Mouse (Mus musculus): ENCODE results near the gene Ank.
"Not testable (repeated sequence)": the region's sequence is repeated elsewhere in the genome, so short reads cannot be mapped to it uniquely, and the experiment has no call there.

Gene Ank

DNA sequence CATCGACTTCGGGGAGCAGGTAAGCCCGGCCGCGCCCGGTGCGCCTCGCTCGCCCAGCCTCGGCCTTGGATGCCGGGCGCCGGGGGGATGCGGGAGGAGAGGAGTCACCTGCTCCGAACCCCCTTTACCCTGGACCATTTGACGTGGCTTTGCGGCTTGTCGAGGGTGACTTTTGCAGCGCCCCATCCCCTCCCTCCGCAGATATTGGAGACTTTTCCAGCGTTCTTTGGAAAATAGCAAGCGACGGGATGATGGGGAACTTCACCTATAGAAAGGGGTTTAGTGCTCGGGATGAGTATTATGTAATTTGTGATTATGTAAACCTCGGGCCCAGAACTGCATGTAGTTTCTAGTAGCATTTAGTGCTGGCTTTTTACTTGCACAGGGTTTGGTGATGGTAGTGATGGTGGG, 609 bp downstream of the Ank start:
- in situ Hi-C loops (cut with MboI, MseI): no loop called here

DNA sequence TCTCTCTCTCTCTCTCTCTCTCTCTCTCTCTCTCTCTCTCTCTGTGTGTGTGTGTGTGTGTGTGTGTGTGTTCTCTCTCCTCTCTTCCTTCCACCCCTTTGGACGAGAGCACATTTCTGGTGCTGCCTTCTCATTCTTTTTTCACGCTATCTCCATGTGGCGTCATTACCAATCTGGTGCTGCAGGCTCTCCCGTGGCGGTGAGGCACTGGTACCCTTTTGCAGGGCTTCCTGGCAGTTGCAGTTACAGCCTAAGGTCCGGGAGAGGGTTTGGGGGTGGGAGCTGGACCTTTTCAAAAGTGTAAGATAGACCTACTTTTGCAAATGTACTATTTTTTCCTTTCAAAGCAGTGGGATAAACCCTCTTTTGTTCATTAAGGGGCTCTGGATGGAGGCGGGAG, 1.2 kb downstream of the Ank start:
- in situ Hi-C loops (cut with MboI, MseI): no loop called here

DNA sequence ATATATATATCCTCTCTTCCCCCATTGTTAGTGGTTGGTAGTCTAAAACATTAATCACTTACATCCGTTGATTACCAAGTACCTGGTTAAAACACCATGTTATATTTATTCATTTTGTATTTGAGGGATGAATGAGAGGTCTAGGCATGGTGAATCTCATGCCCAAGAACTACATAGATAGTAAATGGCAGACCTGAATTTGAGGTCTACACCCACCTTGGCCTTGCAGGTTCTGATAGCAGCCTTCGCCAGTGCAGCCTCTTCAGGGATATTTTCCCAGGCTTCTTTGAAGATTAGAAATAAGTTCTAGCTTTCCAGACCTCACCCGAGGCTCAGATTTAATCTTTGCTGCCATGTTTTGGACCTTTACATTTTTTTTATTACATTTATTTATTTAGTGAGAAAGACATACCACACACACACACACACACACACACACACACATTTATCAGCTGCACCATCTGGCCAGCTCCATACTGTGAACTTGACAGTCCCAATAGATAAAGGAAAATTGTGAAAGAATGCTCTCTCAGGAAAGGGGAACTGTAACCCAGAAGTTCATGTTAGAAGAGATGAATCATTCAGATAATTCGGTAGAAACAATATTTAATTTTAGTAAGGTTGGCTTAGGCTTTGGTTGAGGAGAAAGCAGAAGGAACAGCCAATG, 2.5 kb downstream of the Ank start:
- in situ Hi-C loops (cut with MboI, MseI): no loop called here

DNA sequence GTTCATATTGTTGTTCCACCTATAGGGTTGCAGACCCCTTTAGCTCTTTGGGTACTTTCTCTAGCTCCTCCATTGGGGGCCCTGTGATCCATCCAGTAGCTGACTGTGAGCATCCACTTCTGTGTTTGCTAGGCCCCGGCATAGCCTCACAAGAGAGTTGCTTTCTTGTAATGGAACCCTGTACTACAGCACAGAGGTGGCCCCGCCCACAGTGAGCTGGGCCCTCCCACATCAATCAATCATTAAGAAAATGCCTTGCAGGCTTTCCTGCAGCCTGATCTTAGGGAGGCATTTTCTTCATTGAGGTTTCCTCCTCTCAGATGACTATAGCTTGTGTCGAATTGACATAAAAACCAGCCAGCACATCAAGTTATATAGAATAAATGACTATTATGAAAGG, 3.9 kb downstream of the Ank start:
- in situ Hi-C loops (cut with MboI, MseI): not testable (repeated sequence)

DNA sequence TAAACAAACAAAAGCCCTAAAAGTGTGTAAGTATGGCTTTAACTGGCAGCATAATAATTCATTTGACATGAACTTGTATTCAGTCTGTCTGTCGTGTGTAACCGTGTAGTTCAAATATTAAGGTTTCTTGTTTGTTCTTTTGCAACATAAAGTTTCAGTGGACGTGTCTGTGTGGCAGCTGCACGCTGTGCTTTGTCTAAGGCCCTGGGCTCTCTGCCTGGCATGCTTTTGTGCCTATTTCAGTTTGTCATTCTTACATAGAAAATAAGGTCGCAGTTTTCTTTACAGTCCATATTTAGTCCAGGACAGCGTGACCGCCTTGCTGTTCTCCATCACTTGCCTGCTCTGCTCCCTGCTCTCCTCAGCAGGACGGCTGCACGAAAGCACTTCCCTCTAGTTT, 5.8 kb downstream of the Ank start:
- in situ Hi-C loops (cut with MboI, MseI): no loop called here

DNA sequence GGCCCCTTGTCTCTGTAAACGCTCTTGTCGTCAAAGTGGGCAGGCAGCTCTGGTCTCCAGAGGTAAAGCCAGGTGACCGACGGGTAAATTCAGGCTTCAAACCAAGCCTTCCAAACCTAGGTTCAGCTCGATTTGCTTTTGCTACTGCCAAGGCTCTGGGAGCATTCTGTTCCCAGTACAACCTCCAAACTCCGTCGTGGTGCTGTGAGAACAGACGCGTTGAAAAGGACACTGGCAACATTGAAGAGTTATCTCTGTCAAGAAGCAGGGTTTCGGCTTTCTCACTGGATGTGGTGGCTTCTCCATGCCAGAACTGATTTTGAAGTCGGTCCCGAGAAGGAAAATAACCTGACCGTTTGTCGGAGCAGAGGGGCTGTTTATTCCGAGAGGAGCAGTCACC, 9.5 kb downstream of the Ank start:
- in situ Hi-C loops (cut with MboI, MseI): no loop called here

DNA sequence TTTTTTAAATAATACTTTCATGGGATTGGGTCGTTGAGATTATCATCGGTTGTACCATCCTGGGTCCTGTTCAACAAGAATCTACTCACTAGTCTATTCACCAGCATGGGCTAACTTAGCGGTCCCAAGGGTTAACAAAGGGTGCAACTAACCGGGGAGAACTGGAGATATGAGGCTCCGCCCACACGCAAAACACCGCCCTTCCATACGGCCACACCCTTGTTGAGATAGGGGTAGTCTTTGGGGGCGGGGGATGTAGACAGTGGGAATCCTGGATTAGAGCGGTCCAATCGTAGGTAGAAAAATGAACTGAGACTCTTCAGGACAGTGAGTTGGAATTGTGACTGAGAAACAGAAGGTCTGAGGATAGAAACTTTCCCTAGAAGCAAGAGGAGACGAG, 10.2 kb downstream of the Ank start:
- in situ Hi-C loops (cut with MboI, MseI): no loop called here

DNA sequence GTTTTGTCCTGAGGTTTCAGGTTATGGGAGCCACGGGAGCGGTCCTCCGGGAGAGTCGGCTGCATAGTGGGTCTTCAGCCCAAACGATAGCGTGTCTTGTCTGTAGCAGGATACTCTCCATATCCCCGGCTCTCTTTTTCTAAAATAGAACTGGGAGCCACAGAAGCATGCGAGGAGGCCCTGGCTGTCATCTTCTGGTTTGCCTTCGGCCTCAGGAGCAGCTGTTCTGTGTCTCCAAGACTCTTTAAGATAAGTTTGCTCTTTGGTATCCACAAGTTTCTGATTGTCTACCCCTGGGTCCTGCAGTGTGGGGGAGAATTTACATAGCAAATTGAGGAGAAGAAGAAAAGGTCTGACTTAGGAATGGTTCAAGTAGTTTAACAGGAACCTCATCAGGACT, 10.7 kb downstream of the Ank start:
- in situ Hi-C loops (cut with MboI, MseI): no loop called here

DNA sequence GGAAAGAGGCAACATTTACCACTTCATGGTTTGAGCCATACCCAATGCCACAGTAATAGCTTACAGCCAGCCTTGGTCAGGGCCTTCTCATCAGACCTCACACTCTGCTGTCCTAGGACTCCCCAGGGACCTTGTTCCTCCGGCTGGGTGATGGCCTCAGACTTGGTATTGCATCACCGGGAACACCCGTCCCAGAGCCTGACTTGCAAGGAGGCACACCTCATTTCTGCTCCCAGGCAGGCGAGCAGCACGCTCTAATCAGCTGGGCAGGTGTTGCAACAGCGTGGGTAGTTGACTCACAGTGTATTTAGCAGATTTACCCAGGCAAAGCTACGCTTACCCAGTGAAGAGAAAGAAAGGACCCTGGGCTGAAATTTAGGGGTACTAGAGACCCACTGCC, 11.2 kb downstream of the Ank start:
- in situ Hi-C loops (cut with MboI, MseI): no loop called here

DNA sequence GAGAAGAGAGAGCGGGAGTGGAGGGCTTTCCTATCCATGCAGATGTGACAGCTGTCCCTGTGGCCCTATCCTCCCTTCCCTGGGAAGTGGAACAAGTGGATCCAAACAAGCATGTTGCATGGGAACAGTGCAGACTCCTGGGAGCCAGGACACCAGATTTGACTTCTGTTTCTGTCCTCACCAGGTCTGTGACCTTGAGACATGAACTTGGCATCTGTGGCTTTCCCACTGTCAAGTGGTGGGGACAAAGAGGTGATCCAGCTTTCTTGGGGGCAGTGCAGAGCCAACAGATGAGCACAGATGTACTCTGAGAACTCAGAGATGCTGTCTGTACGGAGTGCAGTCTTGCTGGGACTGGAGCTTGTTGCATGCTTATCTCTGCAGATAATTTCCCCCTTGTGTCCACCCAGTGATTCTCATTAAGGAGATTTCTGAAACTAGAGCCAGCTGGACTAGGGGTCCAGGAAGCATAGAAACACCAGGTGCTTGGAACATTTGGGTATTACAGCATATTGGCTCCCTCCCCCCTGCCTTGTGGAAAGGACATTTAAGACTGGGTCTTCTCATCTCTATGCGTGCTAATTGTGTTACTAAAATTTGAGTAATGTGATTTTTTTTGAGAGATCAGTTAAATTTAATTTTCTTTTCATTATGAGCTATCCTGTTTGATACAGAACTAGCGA, 14.0 kb downstream of the Ank start:
- in situ Hi-C loops (cut with MboI, MseI): no loop called here

DNA sequence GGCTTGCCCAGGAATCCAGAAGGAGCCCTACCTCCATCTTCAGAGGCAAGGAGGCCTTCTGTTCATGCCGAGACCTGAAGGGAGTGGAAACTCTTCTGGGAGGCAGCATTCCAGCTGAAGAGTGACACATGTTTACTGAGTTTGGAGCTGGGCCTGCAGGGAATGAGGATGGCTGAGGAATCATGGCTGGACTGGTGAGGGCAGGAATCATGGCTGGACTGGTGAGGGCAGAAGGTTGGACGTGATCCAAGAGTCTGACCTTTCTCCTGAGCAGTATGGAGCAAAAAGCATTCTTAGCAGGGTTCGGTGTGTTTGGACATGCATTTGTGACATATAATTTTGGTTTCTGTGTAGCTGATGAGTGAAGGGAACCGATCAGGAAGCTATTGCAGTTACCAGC, 15.5 kb downstream of the Ank start:
- in situ Hi-C loops (cut with MboI, MseI): no loop called here

DNA sequence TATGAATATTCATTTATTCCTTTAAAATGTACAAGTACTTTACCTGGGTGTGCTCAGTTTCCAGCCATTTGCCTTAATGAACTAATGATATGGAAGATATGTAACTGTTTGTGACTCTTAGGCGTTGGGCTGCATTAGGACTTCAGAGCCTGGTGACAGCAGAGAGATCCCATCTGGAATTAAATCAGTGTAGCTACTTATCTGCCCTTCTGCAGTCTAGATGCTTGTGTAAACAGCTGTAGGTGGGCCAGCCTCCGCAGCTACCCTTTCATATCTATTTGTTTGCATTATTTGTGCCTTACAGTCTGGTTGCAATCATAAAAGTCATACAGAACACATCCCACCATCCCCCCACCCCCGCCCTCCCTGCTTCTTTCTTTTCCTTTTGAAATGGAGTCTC, 16.7 kb downstream of the Ank start:
- in situ Hi-C loops (cut with MboI, MseI): no loop called here

DNA sequence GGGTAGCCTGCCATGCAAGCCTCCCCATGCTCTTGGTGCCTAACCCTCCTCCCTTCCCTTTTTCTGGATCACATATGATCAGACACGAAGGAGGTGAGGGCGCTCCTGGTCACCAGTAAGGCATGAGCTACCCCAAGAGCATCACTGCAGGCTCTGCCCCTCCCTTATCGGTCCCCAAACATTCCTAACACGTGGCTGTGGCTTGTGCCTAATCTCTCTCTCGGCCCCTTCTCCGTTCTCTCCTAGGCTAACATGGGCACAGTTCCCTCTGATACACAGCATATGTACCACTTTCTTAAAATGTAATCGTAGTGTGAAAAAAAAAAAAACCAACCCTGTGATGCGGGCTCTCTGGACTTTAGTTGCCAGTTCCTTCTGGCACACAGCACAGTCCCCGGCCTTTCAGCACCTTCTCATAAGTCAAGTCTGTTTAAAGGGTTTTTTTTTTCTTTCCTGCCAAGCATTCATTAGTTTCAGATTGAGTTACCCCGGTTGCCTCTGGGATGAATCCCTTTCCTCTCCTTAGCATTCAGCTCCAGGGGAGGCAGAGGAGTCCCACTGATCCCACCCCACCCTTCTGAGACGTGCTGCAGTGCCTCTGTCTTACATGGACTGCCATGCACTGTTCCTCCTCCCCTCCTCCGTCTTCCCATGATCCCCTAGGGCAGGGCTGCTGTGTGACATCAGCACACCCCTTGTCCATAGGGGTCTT, 19.2 kb downstream of the Ank start:
- in situ Hi-C loops (cut with MboI, MseI): no loop called here

DNA sequence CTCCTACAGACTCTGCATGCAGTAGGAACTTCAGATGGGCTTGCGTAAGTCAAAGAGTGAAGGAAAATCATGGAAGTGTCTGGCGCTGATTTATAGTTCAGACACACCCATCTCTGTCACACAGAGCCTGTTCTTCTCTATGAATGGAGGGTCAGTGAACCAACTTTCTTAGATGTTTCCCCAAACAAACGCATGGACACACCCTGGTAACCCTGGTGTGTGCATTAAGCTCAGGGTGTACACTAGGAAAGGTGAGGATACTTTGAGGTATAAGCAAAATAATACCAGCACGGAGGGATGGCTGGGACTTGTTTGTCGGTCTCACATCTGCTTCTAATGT, 19.8 kb downstream of the Ank start:
- in situ Hi-C loops (cut with MboI, MseI): no loop called here

DNA sequence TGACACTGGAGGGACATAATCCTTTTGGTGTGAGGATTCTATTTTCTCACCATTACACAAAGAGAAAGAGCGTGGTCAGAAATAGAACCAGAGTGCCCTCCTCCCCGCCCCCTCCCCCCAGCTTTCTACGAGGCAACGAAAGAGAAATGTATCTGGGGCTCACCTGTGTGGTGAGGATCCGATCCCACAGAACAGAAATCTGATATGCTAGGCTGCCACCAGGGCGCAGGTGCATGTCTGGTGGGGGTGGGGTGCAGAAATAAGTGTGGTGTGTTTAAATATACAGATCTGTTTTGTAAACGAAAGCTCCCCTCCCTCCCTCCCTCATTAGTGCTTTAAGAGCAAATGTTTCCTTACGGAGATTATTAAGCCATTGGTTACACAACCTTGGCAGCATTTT, 20.6 kb downstream of the Ank start:
- in situ Hi-C loops (cut with MboI, MseI): no loop called here

DNA sequence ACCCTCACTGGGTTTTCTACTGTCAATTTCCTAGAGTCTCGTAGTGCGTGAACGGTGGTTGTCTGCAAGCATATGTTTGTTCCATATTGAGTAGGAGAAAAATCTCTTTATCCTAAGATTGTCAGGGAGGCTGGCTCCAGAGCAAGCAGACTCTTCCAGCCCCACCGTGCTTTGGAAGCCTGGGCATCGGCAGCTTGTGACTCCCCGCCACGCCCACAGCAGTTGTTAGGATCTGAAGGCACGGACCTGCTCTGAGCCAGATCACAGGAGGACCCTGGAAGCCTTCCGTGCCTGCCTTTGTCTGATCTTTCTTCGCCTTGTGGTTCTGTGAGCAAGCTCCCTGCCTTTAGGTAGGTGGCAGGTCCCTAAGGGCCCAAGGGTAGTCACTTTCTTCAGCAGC, 21.6 kb downstream of the Ank start:
- in situ Hi-C loops (cut with MboI, MseI): no loop called here

DNA sequence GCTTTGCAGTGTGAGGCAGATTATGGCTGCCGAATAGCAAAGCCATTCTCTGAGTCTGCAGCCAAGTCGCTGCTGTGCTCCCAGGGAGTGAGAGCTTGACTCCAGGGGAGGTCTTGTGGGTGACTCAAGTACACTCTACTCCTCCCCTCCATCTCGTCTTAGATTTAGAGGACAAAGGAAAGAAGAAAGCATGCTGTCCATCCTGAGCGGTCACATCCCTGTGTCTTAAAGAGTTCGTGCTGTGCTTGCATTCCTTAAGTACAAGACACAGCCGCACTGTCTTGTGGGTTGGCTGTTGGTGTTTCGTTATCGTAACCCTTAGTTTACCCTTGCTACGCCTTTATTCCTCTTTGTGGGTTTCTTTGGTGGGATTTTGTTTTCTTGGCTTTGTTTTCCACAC, 24.2 kb downstream of the Ank start:
- in situ Hi-C loops (cut with MboI, MseI): no loop called here

DNA sequence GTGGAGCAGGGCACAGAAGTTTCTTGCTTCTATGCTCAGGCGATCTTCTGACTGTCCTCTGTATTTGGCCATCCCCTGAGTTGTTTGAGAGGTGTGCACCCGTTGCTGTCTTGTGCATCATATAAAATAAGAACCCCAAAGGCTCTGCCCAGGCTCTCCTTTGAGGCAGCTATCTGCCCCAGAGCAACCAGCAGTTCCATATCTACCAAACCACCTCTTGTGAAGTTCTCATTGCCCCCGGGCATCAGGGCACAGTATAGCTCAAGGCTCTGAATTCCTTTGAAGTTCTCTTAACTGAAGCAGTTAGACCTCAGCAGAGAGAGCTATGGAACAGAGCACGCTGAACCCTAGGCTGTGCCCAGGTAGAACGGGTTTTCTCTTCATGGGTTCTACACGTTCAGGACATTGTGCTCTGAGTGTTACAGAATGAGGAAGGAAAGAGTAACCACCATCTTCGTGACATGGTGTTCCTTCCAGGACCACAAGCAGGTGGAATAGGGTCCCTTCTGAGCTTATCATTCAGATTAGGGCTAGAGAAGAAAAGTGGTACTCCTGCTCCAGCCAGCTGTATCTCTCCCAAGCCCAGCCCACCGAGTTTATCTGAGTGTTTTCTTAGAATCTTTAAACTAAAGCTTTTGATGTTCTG, 25.1 kb downstream of the Ank start:
- in situ Hi-C loops (cut with MboI, MseI): no loop called here

DNA sequence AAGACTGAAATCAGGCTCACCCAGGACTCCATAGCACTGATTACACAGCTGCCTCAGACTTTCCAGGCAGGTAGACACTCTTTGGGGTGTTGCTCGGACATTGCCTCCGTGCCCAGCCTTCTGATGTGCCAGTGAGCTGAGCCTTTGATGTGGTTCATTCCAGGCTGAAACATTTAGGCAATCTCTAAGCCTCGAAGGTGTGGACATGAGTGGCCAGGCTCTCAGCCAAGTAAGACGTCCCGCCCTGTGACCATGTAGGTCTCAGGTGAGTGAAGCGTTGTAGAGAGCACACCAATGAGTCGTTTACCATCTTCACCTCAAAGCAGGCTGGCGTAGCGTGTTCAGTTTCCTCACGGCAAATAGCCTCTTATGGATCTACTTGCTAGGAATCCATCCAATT, 25.7 kb downstream of the Ank start:
- in situ Hi-C loops (cut with MboI, MseI): no loop called here

DNA sequence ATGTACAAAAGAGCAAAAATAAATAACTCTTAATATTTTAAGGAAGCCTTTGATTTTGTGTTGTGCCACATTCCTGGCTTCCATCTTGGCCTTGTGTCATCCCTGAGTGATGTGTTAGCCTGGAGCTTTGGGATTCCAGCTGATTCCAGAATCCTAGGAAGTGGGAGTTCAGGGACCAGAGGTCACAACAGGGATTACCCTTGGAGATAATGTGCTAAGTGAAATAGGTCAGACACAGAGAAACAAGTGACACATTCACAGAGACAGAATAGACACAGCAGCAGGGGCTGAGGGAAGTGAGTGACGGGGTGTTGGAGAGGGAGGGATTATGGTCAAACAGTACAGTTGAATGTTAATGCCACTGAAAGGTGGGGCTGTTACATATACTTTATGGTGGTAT, 26.3 kb downstream of the Ank start:
- in situ Hi-C loops (cut with MboI, MseI): no loop called here

DNA sequence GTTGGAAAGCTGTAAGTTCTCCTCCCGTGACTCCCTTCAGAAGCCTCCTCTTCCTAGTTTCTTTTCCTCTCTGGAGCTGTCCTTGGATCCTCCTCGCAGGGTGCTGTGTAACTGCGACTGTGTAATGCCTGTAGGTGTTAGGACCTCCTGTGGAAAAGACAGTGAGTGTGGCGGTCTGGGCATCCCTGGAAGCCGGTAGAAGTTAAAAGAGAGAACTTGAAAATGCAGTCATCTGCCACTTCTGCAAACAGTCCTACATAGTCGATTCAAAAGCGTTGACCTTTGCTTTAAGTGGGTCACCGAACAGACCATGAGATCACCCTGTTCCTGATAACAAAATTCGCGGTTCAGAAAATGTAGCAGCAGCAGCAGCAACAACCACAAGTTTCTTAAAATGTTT, 27.0 kb downstream of the Ank start:
- in situ Hi-C loops (cut with MboI, MseI): no loop called here

DNA sequence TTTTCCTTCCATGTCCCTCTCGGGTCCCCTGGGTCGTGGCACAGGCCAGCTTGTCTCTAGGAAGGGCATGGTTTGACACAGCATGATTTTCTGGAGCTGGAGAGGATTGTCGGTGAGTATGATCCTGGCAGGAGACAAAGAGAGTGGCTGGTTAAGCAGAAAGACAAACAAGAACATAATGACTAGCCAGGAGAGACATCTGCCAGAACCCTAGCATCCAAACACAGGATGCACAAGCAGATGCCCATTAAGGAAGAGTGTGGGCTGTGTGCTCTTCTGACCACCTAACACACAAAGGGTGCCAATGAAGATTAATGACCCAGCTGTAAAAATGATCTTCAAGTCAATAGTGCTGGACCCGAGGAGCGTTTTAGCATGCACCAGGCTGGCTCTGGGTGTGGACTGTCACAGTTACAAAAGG, 29.5 kb downstream of the Ank start:
- in situ Hi-C loops (cut with MboI, MseI): no loop called here
